Mouse (Mus musculus): ENCODE results near the gene Trio. TPM values are rescaled to one million over a fixed set of nuclear protein-coding genes. Genes with fewer than 3 reads are reported as not detected.

The Trio gene
- polyA plus RNA-seq, 1 experiment from 2014 or later: 25.5 TPM

- WGBS: 72% methylated on average over 3 of the region's 3 CpGs
- no peak overlapping the region for H3K4me3 ChIP-seq
- H3K27ac ChIP-seq: no peak overlapping the region
These were observed 44.4 kb downstream of the Trio start for GRCm38 (mm10) chr15:27981258-27981657.

GRCm38 (mm10) chr15:27980436-27980835 is 45.2 kb downstream of the Trio start:
- Histone ChIP-seq H3K4me3 (no peak overlapping the region), H3K9me3 (no peaks in the 10 kb centered on the region; the same call in 1 of the 2 replicates), H3K27ac (no peak overlapping the region), H3K36me3 (no peaks in the 10 kb centered on the region; the same call in 1 of the 2 replicates), H3K4me1 (replicated peaks) (peaks cover 17% of the 10 kb centered on the region), H3K27me3 (ENCODE audit: insufficient read depth, poor library complexity, severe bottlenecking) (no peaks in the 10 kb centered on the region)
- 90% methylated on average over 13 of the region's 13 CpGs for WGBS
- no peak for DNase-seq (ENCODE audit: low spot score)

More at GRCm38 (mm10) chr15:27981258-27981657, 44.4 kb downstream of the Trio start:
- Histone ChIP-seq H3K27me3 (ENCODE audit: insufficient read depth, poor library complexity, severe bottlenecking) (no peaks in the 10 kb centered on the region), H3K9me3 (no peaks in the 10 kb centered on the region; the same call in 1 of the 2 replicates), H3K4me1 (replicated peaks) (peaks cover 17% of the 10 kb centered on the region), H3K36me3 (no peaks in the 10 kb centered on the region; the same call in 1 of the 2 replicates)
- no peak for DNase-seq (ENCODE audit: low spot score)

- Histone ChIP-seq H3K4me1 (replicated peaks) (peaks cover 12% of the 10 kb centered on the region), H3K36me3 (no peaks in the 10 kb centered on the region; the same call in 1 of the 2 replicates), H3K27me3 (ENCODE audit: insufficient read depth, poor library complexity, severe bottlenecking) (no peaks in the 10 kb centered on the region), H3K9me3 (no peaks in the 10 kb centered on the region; the same call in 1 of the 2 replicates), H3K4me3 (no peak overlapping the region), H3K27ac (no peak overlapping the region)
- 87% methylated on average over 4 of the region's 4 CpGs for WGBS
- DNase-seq (ENCODE audit: low spot score): no peak
These were observed 48.7 kb downstream of the Trio start for GRCm38 (mm10) chr15:27976950-27977349.

GRCm38 (mm10) chr15:27976366-27976765 is 49.3 kb downstream of the Trio start:
- H3K9me3 ChIP-seq: no peaks in the 10 kb centered on the region; the same call in 1 of the 2 replicates
- H3K4me3 ChIP-seq: no peak overlapping the region
- H3K27me3 ChIP-seq (ENCODE audit: insufficient read depth, poor library complexity, severe bottlenecking): no peaks in the 10 kb centered on the region
- no peak for DNase-seq (ENCODE audit: low spot score)
- no peaks in the 10 kb centered on the region; the same call in 1 of the 2 replicates for H3K36me3 ChIP-seq
- peaks cover 8% of the 10 kb centered on the region; the same call in 1 of the 2 replicates for H3K4me1 ChIP-seq (replicated peaks)
- H3K27ac ChIP-seq: no peak overlapping the region

- H3K4me3 ChIP-seq: no peak overlapping the region
- no peak overlapping the region for H3K27ac ChIP-seq
- 0 out of 2 replicates have a peak, but pooled peaks cover 4% of the 10 kb centered on the region for H3K4me1 ChIP-seq (replicated peaks)
- DNase-seq (ENCODE audit: low spot score): no peak
- H3K9me3 ChIP-seq: no peaks in the 10 kb centered on the region; the same call in 1 of the 2 replicates
- WGBS: 94% methylated on average over 8 of the region's 8 CpGs
- H3K27me3 ChIP-seq (ENCODE audit: insufficient read depth, poor library complexity, severe bottlenecking): no peaks in the 10 kb centered on the region
- no peaks in the 10 kb centered on the region; the same call in 1 of the 2 replicates for H3K36me3 ChIP-seq
These were observed 51.0 kb downstream of the Trio start for GRCm38 (mm10) chr15:27974637-27975036.

GRCm38 (mm10) chr15:27968183-27968582 is 57.5 kb downstream of the Trio start:
- Histone ChIP-seq H3K4me3 (no peak overlapping the region), H3K4me1 (replicated peaks) (peaks cover 33% of the 10 kb centered on the region), H3K27me3 (ENCODE audit: insufficient read depth, poor library complexity, severe bottlenecking) (no peaks in the 10 kb centered on the region), H3K27ac (no peak overlapping the region), H3K9me3 (no peaks in the 10 kb centered on the region), H3K36me3 (no peaks in the 10 kb centered on the region)
- no peak for DNase-seq (ENCODE audit: low spot score)
- WGBS: 75% methylated on average over 8 of the region's 8 CpGs

- Histone ChIP-seq H3K4me3 (no peak overlapping the region), H3K27ac (no peak overlapping the region), H3K4me1 (replicated peaks) (peaks cover 42% of the 10 kb centered on the region)
These were observed 58.3 kb downstream of the Trio start for GRCm38 (mm10) chr15:27967128-27967876.

GRCm38 (mm10) chr15:27964877-27965276 is 60.8 kb downstream of the Trio start:
- DNase-seq (ENCODE audit: low spot score): no peak
- Histone ChIP-seq H3K27me3 (ENCODE audit: insufficient read depth, poor library complexity, severe bottlenecking) (no peaks in the 10 kb centered on the region), H3K27ac (no peak overlapping the region), H3K4me3 (no peak overlapping the region), H3K4me1 (replicated peaks) (peaks cover 64% of the 10 kb centered on the region), H3K36me3 (no peaks in the 10 kb centered on the region), H3K9me3 (no peaks in the 10 kb centered on the region)
- WGBS: 87% methylated on average over 6 of the region's 6 CpGs

More at GRCm38 (mm10) chr15:27967128-27967876, 58.3 kb downstream of the Trio start:
- Histone ChIP-seq H3K36me3 (no peaks in the 10 kb centered on the region), H3K9me3 (no peaks in the 10 kb centered on the region), H3K27me3 (ENCODE audit: insufficient read depth, poor library complexity, severe bottlenecking) (no peaks in the 10 kb centered on the region)
- WGBS: 79% methylated on average over 14 of the region's 14 CpGs
- DNase-seq (ENCODE audit: low spot score): no peak

GRCm38 (mm10) chr15:27963506-27963905 is 62.1 kb downstream of the Trio start:
- Histone ChIP-seq H3K9me3 (no peaks in the 10 kb centered on the region), H3K36me3 (no peaks in the 10 kb centered on the region), H3K4me3 (no peak overlapping the region), H3K27ac (no peak overlapping the region), H3K4me1 (replicated peaks) (peaks cover 71% of the 10 kb centered on the region), H3K27me3 (ENCODE audit: insufficient read depth, poor library complexity, severe bottlenecking) (no peaks in the 10 kb centered on the region)
- WGBS: 92% methylated on average over 2 of the region's 2 CpGs
- DNase-seq (ENCODE audit: low spot score): no peak

- no peak overlapping the region for H3K27ac ChIP-seq
- no peaks in the 10 kb centered on the region for H3K9me3 ChIP-seq
- peaks cover 69% of the 10 kb centered on the region for H3K4me1 ChIP-seq (replicated peaks)
- DNase-seq (ENCODE audit: low spot score): no peak
- 77% methylated on average over 9 of the region's 9 CpGs for WGBS
- H3K36me3 ChIP-seq: no peaks in the 10 kb centered on the region
- H3K4me3 ChIP-seq: no peak overlapping the region
- no peaks in the 10 kb centered on the region for H3K27me3 ChIP-seq (ENCODE audit: insufficient read depth, poor library complexity, severe bottlenecking)
These were observed 65.0 kb downstream of the Trio start for GRCm38 (mm10) chr15:27960642-27961041.

GRCm38 (mm10) chr15:27957867-27958266 is 67.8 kb downstream of the Trio start:
- Histone ChIP-seq H3K36me3 (no peaks in the 10 kb centered on the region), H3K4me3 (no peak overlapping the region), H3K9me3 (no peaks in the 10 kb centered on the region), H3K27ac (no peak overlapping the region), H3K4me1 (replicated peaks) (peaks cover 78% of the 10 kb centered on the region), H3K27me3 (ENCODE audit: insufficient read depth, poor library complexity, severe bottlenecking) (no peaks in the 10 kb centered on the region)
- no peak for DNase-seq (ENCODE audit: low spot score)
- 83% methylated on average over 9 of the region's 9 CpGs for WGBS

- H3K27ac ChIP-seq: no peak overlapping the region
- no peak overlapping the region for H3K4me3 ChIP-seq
- peaks cover 67% of the 10 kb centered on the region for H3K4me1 ChIP-seq (replicated peaks)
- no peaks in the 10 kb centered on the region for H3K27me3 ChIP-seq (ENCODE audit: insufficient read depth, poor library complexity, severe bottlenecking)
- H3K9me3 ChIP-seq: no peaks in the 10 kb centered on the region
- no peak for DNase-seq (ENCODE audit: low spot score)
- no peaks in the 10 kb centered on the region for H3K36me3 ChIP-seq
- WGBS: 46% methylated on average over 11 of the region's 11 CpGs
These were observed 70.0 kb downstream of the Trio start for GRCm38 (mm10) chr15:27955614-27956013.

- Histone ChIP-seq H3K9me3 (no peaks in the 10 kb centered on the region), H3K27me3 (ENCODE audit: insufficient read depth, poor library complexity, severe bottlenecking) (no peaks in the 10 kb centered on the region), H3K4me1 (replicated peaks) (peaks cover 54% of the 10 kb centered on the region), H3K4me3 (no peak overlapping the region), H3K27ac (no peak overlapping the region), H3K36me3 (no peaks in the 10 kb centered on the region)
- no peak for DNase-seq (ENCODE audit: low spot score)
- 91% methylated on average over 5 of the region's 5 CpGs for WGBS
These were observed 71.3 kb downstream of the Trio start for GRCm38 (mm10) chr15:27954356-27954755.

Data from hindbrain, embryonic 10.5 days (tissue).